Mouse (Mus musculus) cerebellum, adult 9-11 months (tissue): ENCODE measurements around the gene Nap1l2.

Experiments
- DNase-seq: peaks from one replicate; pipeline ENCODE4 v3.0.0; 2022

The Nap1l2 gene

GRCm38 (mm10) chrX:103186431-103186786, at the start of gene Nap1l2:
Nap1l2 (minus strand) TSS chrX:103186640.
- DNase-seq: peak; percentile 94

GRCm38 (mm10) chrX:103215251-103215650, 28.8 kb upstream of the Nap1l2 start:
- no peak for DNase-seq

- no peak for DNase-seq
Measured at GRCm38 (mm10) chrX:103186829-103187228, 389 bp upstream of the Nap1l2 start.

GRCm38 (mm10) chrX:103185781-103186430, 534 bp downstream of the Nap1l2 start:
- no peak for DNase-seq

- DNase-seq: no peak
Measured at GRCm38 (mm10) chrX:103183536-103183935, 2.9 kb downstream of the Nap1l2 start.

- DNase-seq: no peak
Measured at GRCm38 (mm10) chrX:103179771-103180558, 6.5 kb downstream of the Nap1l2 start.

GRCm38 (mm10) chrX:103164948-103165605, 21.4 kb downstream of the Nap1l2 start:
- DNase-seq: peak; percentile 11

GRCm38 (mm10) chrX:103156134-103156533, 30.3 kb downstream of the Nap1l2 start:
- DNase-seq: no peak

- DNase-seq: no peak
Measured at GRCm38 (mm10) chrX:103138549-103138948, 47.9 kb downstream of the Nap1l2 start.
